Mouse (Mus musculus) kidney, adult 9 months (tissue): ENCODE measurements around the gene Clec1a.
"Not testable (repeated sequence)": the region's sequence is repeated elsewhere in the genome, so short reads cannot be mapped to it uniquely, and the experiment has no call there.

ENCODE experiments used
- DNase-seq: peaks from one replicate; pipeline ENCODE4 v3.0.0; 2022

The Clec1a gene

DNA sequence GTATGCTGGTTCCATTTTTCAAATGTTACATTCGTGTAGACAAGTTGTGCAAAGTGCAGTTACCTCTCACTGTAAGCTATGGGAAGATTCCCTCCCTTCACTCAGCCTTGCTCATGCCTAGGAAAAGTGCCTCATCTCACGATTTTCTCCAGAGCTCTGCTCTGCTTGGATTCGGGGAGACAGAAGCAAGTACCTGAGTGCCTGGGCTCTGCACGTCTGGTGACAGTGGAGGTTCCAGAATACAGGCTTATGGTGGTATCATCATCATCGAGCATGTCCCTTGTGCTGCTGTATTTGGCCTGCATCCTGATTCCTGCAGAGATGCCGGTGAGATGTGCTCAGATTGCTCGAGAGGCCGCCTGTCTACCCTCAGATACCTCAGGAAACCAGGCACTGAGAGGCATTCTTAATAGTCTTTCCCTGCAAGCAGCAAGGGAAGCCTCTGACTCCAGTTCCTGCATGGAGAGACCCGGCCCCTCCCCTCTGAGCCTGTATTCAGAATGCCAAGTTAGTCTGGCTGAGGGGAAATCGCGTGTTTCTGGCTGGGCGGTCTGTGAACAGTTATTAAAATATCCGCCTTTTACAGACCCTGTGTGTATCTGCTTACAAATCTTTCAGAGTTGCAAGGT is at the start of gene Clec1a:
Gene Clec1a (minus strand): TSS at position 590 of the 629 bp plus-strand sequence.
- DNase-seq, result peak; percentile 62

DNA sequence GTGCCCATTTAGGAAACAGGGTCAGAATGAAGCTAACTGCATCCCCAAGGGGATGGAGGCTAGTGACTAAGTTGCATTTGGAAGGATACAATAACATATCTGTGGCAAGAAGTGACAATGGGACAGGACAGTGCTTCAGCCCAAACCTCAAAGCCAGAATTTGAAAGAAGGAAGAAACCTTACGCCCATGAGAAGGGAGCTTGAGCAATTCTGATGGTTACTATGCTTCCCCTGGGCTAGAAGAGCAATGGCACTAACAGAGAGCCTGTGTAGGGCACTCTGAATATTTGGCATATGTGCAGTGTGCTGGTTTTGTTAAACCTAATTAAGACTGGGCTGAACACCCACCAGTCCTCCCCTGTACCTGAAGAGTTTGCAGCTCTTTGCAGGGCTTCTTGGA is 47.7 kb upstream of the Clec1a start:
- not testable (repeated sequence) for DNase-seq

DNA sequence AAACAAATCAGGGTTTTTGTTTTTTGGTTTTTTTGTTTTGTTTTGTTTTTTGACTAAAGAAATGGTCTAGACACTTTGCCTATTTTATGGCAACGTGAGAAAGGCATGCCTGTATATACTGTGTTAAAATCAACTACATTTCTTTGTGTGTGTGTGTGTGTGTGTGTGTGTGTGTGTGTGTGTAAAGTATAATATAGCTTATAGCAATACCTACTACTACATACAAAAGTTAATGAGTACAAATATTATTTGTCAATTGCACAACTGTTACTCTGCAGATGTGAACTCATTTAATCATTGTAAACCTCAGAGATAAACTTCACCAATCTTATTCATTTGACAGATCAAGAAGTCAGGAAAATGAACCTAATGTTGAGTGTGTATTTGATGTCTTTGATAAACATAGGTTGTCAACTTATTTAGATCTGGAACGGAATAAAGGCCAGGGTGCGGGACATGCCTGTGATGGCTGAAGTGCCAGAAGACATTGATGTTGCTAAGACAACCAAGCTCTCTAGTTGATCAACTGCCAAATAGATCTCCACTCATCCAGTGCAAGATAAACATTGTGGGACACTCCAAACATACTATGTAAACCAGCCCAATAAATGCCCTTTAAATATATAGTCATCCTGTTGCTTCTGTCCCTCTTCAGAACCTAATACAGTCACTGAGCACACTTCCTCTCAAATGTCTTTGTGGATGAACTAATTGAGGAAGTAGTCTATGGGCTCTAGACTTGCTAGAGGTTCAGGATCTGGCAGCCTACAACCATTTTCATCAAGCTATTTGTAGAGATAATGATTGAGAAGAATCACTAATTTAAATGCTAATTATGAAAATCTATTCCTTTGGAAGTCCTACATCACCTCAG is 45.8 kb upstream of the Clec1a start:
- no peak for DNase-seq

DNA sequence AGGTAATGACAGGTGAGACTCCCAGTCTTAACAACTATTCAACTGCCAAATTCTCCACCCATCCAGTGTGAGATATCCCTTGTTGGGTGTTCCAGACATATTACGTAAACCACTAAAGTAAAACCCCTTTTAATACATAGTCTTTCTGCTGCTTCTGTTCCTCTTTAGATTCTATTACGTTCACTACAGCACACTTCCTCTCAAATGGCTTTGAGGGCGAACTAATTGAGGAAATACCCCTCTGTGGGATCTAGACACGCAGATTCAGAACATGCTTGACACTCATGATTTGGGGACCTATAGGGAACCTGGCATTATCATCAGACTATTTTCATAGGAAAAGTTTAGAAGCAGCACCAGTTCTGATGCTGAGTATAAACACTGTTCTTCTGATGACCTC is 43.1 kb upstream of the Clec1a start:
- no peak for DNase-seq

DNA sequence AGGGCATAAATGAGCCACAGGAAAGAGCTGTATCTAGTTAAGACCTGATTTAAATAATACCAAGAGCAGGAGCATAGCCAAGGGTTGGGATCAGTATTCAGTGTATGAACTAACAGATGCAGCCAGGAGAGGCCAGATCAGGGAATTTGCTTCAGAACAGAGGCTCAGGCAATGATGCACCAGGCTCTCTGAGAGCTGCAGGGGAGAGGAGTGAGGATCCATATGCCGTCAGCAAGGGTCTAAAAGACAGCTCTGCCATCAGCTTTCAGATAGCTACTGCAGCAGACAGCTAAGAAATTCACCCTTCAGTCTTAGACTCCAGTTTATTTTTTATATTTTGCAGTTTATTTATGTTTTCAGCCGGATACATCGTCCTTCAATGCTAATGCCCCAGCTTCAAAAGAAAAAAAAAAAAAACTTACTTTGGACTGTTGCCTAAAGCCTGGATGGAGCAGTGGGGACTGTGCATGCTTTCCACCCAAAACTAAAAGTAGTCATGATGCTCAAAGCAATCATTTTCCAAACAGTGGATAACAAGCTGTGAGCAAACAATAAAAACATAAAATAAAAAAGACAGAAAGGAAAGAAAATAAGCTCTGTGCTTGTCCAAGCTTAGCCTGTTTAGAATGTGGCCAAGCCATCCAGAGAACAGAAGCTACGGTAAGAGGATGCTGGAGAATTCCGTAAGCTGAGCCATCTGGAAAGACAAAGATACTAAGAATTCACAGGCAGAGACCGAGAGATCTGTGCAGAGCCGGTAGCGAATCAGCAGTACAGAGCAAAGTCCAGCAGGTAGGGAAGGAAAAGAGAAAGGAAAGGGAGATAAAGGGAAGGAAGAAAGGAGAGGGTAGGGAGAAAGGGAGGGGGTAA is 28.5 kb upstream of the Clec1a start:
- no peak for DNase-seq

DNA sequence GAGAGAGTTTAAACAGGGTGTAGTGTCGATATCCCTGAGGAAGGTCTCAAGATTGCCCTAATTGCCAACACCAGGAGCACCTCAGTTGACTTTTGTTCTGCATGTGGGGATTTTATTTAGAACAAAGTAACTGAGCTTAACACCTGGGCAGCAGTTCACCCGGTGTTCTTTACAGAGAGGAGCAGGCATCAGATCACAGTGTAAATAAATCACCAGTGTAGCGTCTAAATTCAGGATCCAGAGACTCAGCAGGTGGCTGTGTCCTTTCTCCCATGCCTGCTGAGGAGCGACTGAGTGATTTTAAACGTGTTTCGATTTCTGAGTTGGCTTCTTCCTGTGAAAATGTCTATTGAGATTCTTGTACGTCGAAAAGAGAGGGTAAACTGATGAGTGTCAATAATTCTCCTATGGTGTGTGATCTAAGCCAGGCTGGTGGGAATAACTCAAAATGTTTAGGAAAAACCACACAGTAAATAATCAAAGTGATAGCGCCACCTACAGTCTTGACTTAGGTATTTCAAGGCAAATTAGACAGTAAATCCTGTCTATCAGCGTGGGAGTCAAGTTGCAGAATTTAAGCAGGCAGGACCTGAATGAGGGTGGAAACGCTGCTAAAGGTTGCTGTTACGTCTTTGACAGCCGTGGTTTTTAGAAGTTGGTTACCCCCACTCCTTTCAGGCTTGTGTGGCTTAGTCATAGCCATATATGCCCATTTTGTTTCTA is 24.8 kb upstream of the Clec1a start:
- peak; percentile 70 for DNase-seq

DNA sequence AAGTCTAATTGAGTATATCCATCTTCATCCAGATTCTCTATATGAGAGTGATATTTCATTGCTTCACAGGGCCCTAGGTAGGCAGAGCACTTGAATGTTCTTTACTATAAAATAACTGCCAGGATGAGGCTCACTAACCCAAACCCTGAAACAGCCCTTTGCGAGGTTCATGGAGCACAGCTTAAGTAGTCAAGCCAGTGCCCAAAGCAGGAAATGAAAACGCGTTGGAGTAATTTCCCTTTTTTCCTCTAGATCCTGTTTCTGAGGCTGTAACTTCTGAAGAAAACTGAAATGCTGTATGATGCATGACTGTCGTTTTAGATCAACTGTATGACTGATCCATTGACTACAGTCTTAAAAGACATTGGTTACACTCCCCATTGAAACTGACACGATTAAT is 20.8 kb upstream of the Clec1a start:
- DNase-seq, result no peak

DNA sequence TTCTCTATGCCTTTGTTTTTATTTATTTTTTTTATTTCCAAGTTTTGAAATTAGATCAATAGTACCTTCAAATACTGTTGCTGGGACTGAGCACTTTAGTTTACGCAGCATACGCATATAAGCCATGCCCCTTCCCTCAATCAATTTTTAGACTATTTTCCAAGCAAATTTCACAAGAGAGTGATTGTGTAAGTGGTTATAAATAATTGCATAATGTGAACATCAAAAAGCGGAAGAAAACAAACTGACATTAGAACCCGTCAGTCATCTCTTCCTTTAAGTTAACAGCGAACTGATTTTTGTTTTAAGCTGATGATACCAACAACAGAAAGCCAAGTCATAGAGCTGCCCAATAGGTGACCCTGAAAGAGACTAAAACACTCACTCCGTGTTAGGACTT is 19.6 kb upstream of the Clec1a start:
- DNase-seq, result no peak

DNA sequence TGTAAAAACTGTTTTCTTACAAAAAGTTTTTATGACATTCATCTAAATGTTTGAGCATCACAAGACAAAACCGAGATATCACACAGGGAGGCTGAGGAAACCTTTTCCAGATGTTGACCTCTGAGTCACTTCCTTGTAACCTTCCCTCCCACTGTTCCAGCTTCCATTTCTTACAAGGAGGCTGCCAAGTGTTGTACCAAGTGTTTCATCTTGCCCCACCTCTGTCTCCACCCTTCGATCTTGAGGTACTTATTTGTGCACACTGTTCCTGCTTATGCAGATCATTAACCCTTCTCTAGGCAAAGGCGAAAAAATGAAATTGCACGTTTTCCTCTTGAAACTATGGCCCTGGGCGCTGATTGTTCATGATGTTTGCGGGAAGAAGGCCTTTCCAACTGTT is 2.1 kb downstream of the Clec1a start:
- DNase-seq, result peak; percentile 32

DNA sequence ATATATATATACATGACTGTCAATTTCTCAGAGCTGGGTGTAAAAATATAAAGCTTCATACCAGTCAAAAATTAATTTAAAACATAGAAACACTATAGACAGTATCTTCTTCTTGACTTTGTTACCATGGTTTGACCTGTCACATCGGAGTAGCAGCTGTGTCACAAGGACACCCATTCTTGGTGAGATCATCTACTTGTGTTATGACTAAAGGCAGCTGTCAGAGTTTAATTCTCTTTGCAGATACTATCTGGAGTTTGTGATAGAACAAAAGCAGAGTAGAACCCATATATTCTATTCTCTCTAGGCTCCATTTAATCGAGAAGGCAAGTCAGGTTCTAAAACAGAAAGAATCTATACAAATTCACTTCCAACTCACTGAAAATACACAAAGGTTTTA is 13.8 kb downstream of the Clec1a start:
- DNase-seq, result no peak

DNA sequence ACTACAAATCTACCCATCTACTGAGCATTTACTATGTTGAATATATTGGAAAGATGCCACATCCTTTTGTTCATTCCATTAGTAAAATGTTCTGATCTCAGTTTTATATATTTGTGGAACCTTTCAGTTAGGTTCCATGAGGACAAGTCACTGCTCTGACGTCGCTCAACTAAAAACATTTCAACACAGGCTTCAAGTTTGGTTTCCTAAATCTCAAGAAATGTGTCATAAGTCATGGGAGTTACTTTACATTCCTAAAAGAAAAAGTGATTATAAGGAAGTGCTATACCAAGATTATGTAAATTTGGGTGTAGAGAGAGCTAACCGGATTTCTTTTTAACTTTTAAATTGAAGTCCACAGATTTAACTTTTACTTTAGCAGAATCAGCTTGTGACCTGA is 15.8 kb downstream of the Clec1a start:
- no peak for DNase-seq

DNA sequence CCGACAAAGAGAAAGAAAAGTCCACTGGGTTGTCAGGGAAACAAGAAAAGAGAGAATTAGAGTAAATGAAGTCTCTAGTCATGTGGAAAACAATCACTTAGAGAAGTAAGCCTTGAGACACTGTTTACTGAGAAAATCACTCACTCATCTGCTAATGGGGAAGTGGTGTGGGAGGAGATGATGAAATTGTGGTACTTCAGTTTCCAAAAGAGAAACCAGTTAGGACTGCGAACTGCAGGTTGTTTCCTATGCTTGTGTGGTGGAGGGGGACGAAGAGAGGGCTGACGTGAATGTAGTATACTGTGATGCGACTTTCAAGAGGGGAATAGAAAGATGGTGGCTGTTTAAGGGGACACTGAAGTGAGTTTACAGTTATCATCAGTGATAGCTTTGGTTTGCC is 17.6 kb downstream of the Clec1a start:
- no peak for DNase-seq

DNA sequence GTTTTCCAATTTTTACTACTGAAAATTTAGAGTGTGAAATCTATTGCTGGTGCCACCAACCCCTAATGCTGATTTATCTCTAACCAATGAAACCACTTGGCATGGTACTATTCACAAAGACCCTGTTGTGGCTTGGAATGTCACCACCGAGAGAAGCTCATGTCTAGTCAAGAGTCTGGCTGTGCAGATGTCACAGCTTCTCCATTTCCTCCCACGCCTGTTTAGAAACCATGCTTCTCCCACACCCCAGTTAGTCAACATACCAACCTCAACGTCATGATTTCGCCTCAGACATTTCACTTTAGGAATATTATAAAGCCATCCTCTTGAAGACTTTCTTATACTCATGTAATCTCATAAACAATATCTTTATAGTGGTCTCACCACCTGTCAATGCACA is 24.5 kb downstream of the Clec1a start:
- no peak for DNase-seq

DNA sequence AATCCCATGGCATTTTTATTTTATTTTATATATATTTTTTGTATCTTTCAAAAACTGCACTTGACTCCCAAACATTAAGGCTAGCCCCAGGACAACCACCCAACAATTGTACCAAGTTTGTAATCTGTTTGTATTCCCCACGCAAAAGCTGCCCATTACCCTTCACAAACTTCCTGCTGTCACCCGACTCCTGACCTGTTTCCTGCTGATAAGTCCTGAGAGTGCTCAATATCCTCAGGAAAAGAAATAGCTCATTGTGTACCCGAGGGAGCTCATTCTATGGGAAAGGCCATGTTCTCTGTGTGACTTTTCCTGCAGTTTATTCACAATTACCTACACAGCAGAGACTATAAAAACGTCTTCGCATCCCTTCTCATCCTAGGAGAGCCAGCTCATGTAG is 26.0 kb downstream of the Clec1a start:
- peak; percentile 72 for DNase-seq

DNA sequence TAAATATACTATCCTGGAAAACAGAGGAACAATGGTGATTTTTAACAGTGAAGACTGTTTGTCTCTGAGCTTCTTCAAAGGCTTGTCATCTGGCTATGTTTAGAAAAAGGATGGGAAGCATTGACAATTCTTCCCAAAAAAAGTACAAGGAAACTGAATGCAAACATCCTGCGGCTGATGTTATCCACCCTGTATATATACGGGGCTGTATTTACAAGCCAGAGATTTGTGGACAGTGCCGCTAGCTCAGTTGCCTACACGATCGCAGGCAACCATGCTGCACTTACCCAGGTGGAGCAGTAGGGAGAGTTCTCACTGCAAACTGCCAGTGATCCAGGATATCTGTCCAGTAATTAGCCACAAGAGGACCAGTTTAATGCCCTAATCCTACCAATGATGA is 26.6 kb downstream of the Clec1a start:
- no peak for DNase-seq

DNA sequence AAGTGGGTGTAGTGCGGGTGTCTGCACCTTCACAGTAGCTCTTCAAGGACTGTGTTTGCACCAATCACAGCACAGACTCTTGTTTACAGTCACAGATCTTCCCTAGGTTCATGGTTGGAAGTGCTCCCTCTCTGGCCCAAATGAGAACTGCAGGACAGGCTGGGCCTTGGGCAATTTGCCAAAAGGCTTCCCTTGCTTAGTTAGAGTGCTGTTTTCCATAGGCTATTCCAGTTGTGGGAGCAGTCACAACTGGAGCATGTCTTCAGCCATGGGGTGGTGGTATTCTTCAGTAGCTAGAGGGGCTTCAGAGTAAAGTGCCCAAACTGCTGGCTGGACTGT is 28.1 kb downstream of the Clec1a start:
- peak; percentile 90 for DNase-seq

DNA sequence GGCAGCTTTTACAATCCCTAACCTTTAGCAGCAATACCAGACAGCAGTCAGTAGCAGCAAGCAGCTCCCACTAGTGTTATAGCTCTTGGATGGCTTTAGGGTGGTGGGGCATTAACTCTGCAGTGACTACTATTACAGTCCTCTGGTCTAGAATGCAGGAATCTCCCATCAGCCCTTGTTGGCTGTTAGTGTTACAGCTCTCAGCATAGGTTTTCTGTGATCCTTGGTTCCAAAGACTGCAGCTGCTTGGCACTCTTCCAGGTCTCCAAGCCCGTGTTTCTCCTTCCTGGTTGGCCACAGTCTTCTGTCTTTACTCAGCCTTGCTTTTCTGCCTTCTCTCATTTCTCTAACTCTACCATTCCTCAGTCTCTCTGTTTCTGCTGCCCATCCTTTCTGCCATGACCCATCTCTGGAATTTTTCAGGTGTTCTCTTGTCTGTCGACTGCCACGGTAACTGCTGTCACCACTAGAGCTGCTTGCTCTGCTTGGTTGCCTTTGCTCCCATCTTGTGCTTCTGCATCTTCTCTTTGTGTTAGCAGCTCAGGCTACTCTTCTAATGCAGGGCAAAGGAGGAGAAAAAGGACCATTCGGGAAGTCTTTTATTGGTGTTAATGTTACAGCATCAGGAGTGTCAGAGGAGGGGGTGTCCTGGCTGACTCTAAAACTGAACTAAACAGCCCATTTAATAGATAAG is 28.6 kb downstream of the Clec1a start:
- no peak for DNase-seq

DNA sequence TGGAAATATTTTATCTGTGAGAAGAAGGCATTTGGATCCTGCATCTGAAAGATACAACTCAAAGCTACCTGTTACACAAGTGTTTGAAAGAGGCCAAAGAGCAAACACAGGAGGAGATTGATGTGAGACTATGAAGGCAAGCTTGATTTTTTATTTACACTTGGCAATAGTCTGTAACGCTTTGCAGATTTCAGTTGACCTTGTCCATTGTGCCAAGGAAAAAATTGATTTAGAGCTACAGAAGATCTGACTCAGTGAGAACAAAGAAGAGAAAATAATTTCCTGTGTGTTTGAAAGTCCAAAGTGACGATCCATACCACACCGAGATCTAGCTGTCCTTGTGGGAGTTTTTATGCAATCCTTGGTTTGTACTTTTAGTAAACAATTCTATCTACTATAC is 29.5 kb downstream of the Clec1a start:
- DNase-seq, result no peak

DNA sequence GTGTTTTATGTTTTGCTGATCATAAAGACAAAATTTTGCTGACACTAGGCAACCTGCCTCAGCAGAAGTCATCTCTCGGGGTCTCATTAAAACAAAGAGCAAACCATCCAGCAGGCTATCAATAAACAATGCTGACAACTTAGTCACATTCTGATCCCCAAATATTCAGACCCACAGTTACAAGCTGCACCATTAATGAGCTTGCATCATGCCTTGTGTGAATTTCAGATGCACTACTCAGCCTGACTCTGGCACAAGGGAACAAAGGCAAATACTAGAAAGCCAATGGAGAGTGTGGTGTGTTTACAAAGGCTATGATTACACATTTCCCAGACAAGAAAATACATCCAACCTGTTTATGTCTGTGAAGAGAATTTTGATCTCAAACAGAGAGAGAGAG is 37.6 kb downstream of the Clec1a start:
- no peak for DNase-seq

DNA sequence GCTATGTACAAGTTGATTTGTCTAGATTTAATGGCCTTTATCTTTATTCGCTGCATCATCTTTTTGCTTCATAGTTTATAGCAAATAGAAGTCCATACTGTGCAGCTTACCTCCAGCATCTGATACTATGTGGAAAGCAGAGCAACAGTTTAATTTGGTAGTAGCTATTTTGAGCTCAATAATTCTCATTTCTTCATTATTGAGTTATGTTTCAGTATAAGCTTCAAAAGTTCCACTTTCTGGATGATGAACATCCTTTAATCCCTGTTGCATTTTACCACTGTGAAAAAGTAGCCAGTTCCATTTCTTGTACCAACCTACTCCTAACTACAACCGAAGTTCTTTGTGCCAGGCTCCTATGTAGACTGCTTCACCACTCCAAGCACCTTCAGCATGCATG is 43.2 kb downstream of the Clec1a start, which contains the start of gene Clec9a:
Gene Clec9a (plus strand): TSS at position 301 of the 400 bp plus-strand sequence.
- no peak for DNase-seq

DNA sequence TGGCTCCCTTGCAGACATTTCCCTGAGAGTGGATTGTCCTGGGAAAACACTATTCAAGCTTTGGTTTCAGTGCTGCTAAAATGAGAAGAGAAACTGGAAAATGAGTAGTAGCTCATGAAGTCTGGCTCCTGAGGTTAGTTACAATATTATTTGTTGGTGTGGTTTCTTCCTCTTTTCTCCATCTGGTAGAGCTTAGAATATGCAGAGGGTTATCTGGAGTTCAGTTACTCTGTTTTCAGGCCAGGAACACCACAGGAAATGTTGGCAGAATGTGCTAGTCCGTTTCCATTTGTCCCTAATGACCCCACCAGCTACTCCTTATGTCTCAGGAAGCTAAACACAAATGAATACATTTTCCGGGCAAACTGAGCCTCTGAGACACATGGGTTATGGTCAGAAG is 44.5 kb downstream of the Clec1a start:
- DNase-seq, result peak; percentile 31

DNA sequence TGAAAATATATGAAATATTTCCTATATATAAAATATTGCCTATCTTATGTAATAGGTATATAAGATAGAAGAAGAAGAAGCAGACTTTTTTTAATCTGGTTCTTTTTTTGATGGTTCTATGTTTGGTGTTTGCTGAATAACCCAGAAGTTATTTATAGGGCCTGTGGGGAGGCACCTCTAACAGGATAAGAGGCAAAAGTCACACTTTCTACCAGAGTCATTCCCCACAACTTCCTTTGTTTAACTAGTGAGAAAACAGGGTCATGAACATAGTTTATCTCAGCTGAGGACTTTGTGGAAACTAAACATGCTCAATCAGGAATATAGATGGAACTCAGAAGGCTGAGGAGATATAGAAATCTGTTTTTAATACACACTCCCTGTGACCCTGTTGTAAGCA is 45.8 kb downstream of the Clec1a start:
- DNase-seq, result no peak
